Mouse (Mus musculus) ES-Bruce4 (cell line): ENCODE results near the gene Yars. TPM values are rescaled to one million over a fixed set of nuclear protein-coding genes. Genes with fewer than 3 reads are reported as not detected.
A peak's percentile ranks its signal among the peaks of the same experiment; 100 is the strongest.

Experiments
- H3K27ac ChIP-seq: 2 replicates; pipeline ENCODE4 v1.5.1; 2012; ENCODE audit warnings: low read length, inconsistent platforms; ENCODE audit not compliant: insufficient read depth
- H3K27me3 ChIP-seq: 2 replicates; pipeline ENCODE4 v1.6.1; 2012; ENCODE audit warnings: mild to moderate bottlenecking, low read length, inconsistent platforms; ENCODE audit not compliant: control insufficient read depth, poor library complexity, insufficient read depth, severe bottlenecking
- H3K36me3 ChIP-seq: 2 replicates; pipeline ENCODE4 v1.6.1; 2012; ENCODE audit warnings: inconsistent platforms, mild to moderate bottlenecking, low read length, moderate library complexity; ENCODE audit not compliant: control insufficient read depth, poor library complexity, insufficient read depth, severe bottlenecking
- H3K4me1 ChIP-seq: one replicate; pipeline ENCODE4 v1.8.1; 2011; ENCODE audit warnings: low read length; ENCODE audit not compliant: control insufficient read depth, insufficient read depth
- H3K4me3 ChIP-seq: 2 replicates; pipeline ENCODE4 v1.5.1; 2011; ENCODE audit warnings: low read depth, mild to moderate bottlenecking, low read length
- H3K9ac ChIP-seq: 2 replicates; pipeline ENCODE4 v1.6.1; 2012; ENCODE audit warnings: low read depth, mild to moderate bottlenecking, inconsistent platforms; ENCODE audit not compliant: poor library complexity, severe bottlenecking
- H3K9me3 ChIP-seq: replicated peaks from 2 replicates; pipeline ENCODE4 v1.6.1; 2012; ENCODE audit warnings: mild to moderate bottlenecking, low read length, inconsistent platforms; ENCODE audit not compliant: control insufficient read depth, poor library complexity, insufficient read depth, severe bottlenecking
- CTCF ChIP-seq: IDR thresholded peaks from one replicate; pipeline ENCODE4 v1.8.1; 2011; ENCODE audit warnings: low read depth, low read length
- EP300 ChIP-seq: IDR thresholded peaks from 2 replicates; pipeline ENCODE4 v1.6.1; 2011; ENCODE audit warnings: low read depth, low read length; ENCODE audit not compliant: insufficient read depth
- POLR2A ChIP-seq: IDR thresholded peaks from one replicate; pipeline ENCODE4 v1.8.1; 2011; ENCODE audit warnings: low read length; ENCODE audit not compliant: insufficient read depth
- polyA plus RNA-seq: library from polyadenylated mRNA; stranded (reverse); fragments of >200 nt; gene quantifications from 2 replicates; pipeline ENCODE4 v1.2.4, GENCODE M21; 2011; ENCODE audit warnings: low read depth; ENCODE audit not compliant: missing spikeins, insufficient read depth, insufficient read length

Yars gene
- polyA plus RNA-seq, 1 experiment: 99.8 TPM

GRCm38 (mm10) chr4:129256450-129257380, 67.2 kb downstream of the Yars start:
- Histone ChIP-seq H3K9me3 (no peaks in the 10 kb centered on the region), H3K36me3 (no peaks in the 10 kb centered on the region), H3K4me1 (peaks cover 5% of the 10 kb centered on the region), H3K27ac (no peak overlapping the region), H3K4me3 (no peak overlapping the region), H3K9ac (no peak overlapping the region), H3K27me3 (no peaks in the 10 kb centered on the region)
- no peak for TF ChIP-seq POLR2A
- TF ChIP-seq EP300: no peak
- no peak for TF ChIP-seq CTCF

- Histone ChIP-seq H3K36me3 (no peaks in the 10 kb centered on the region), H3K9ac (no peak overlapping the region), H3K27me3 (no peaks in the 10 kb centered on the region), H3K27ac (no peak overlapping the region), H3K4me1 (peaks cover 5% of the 10 kb centered on the region), H3K4me3 (no peak overlapping the region), H3K9me3 (no peaks in the 10 kb centered on the region)
- TF ChIP-seq CTCF (no peak), POLR2A (no peak), EP300 (no peak)
Observed at GRCm38 (mm10) chr4:129259101-129259500, 69.5 kb downstream of the Yars start.

GRCm38 (mm10) chr4:129260678-129261077, 71.1 kb downstream of the Yars start:
- H3K4me1 ChIP-seq: peaks cover 11% of the 10 kb centered on the region
- TF ChIP-seq POLR2A (no peak), CTCF (no peak), EP300 (no peak)
- peak overlapping the region; percentile 28 for H3K4me3 ChIP-seq
- H3K36me3 ChIP-seq: no peaks in the 10 kb centered on the region
- H3K27me3 ChIP-seq: no peaks in the 10 kb centered on the region
- H3K9me3 ChIP-seq: no peaks in the 10 kb centered on the region
- peak overlapping the region; percentile 19 for H3K9ac ChIP-seq
- H3K27ac ChIP-seq: peak overlapping the region; percentile 78

GRCm38 (mm10) chr4:129261196-129261595, 71.6 kb downstream of the Yars start, which contains the start of gene C77080:
TSS of gene C77080 (minus strand) at chr4:129261404.
- TF ChIP-seq CTCF: no peak
- TF ChIP-seq EP300: 0 out of 2 replicates have a peak, but pooled peaks have one; percentile 15
- Histone ChIP-seq H3K4me3 (peak within 1 kb of the TSS; percentile 28), H3K27me3 (no peaks in the 10 kb centered on the region), H3K4me1 (peaks cover 11% of the 10 kb centered on the region), H3K9ac (peak within 1 kb of the TSS; percentile 19), H3K9me3 (no peaks in the 10 kb centered on the region), H3K36me3 (no peaks in the 10 kb centered on the region), H3K27ac (peak within 1 kb of the TSS; percentile 85)

GRCm38 (mm10) chr4:129263225-129264021, 73.9 kb downstream of the Yars start:
- peaks cover 15% of the 10 kb centered on the region for H3K4me1 ChIP-seq
- H3K4me3 ChIP-seq: peak overlapping the region; percentile 34
- no peaks in the 10 kb centered on the region for H3K9me3 ChIP-seq
- TF ChIP-seq POLR2A (no peak), EP300 (peak; percentile 75)
- peak overlapping the region; percentile 9 for H3K9ac ChIP-seq
- H3K36me3 ChIP-seq: no peaks in the 10 kb centered on the region
- peak overlapping the region; percentile 24 for H3K27ac ChIP-seq
- H3K27me3 ChIP-seq: no peaks in the 10 kb centered on the region
